Mouse (Mus musculus): Measurements from ENCODE around the gene Hist2h4.

- no peak for TF ChIP-seq POLR2A (IDR thresholded peaks at IDR 0.05; ENCODE audit: borderline replicate concordance, extremely low read depth, low read depth, low read length)
- TF ChIP-seq CTCF (IDR thresholded peaks at IDR 0.05; ENCODE audit: insufficient read depth, low read length) = no peak
These were observed 43.4 kb upstream of the Hist2h4 start for GRCm38 (mm10) chr3:96306506-96306905.
